Mouse (Mus musculus) stomach, embryonic 16.5 days (tissue): ENCODE data around the gene Cux2. TPM values are rescaled to one million over a fixed set of nuclear protein-coding genes. Genes with fewer than 3 reads are reported as not detected.

ENCODE experiments used
- ATAC-seq: fragments of 200-750 bp; cut with Nextera tagmentation; 2 replicates; pipeline ENCODE4 v1.8.0; 2017; ENCODE audit warnings: moderate number of reproducible peaks, moderate TSS enrichment; ENCODE audit not compliant: insufficient read depth, low FRiP score
- H3K27ac ChIP-seq: fragments of 300-500 bp; sonication (generic); 2 replicates; pipeline ENCODE4 v1.5.1; 2014; ENCODE audit warnings: low read length
- H3K27me3 ChIP-seq: fragments of 300-500 bp; sonication (generic); 2 replicates; pipeline ENCODE4 v1.6.1; 2014; ENCODE audit warnings: low read length, control low read depth, mixed read lengths; ENCODE audit not compliant: control insufficient read depth, insufficient read depth
- H3K36me3 ChIP-seq: fragments of 300-500 bp; sonication (generic); 2 replicates; pipeline ENCODE4 v1.6.1; 2014; ENCODE audit warnings: low read length; ENCODE audit not compliant: control insufficient read depth, insufficient read depth
- H3K4me1 ChIP-seq: fragments of 300-500 bp; sonication (generic); 2 replicates; pipeline ENCODE4 v1.6.1; 2014; ENCODE audit warnings: low read length, control low read depth, mixed read lengths; ENCODE audit not compliant: control insufficient read depth, insufficient read depth
- H3K4me2 ChIP-seq: fragments of 300-500 bp; sonication (generic); 2 replicates; pipeline ENCODE4 v1.6.1; 2014; ENCODE audit warnings: low read depth, low read length, mixed read lengths
- H3K4me3 ChIP-seq: fragments of 300-500 bp; sonication (generic); replicated peaks from 2 replicates; pipeline ENCODE4 v1.5.1; 2014; ENCODE audit warnings: mild to moderate bottlenecking, low read length
- H3K9ac ChIP-seq: fragments of 300-500 bp; sonication (generic); 2 replicates; pipeline ENCODE4 v1.6.1; 2014; ENCODE audit warnings: low read length
- H3K9me3 ChIP-seq: fragments of 300-500 bp; sonication (generic); replicated peaks from 2 replicates; pipeline ENCODE4 v1.6.1; 2016; ENCODE audit warnings: low read length, control low read depth; ENCODE audit not compliant: control insufficient read depth
- WGBS: fragments of 180-500 bp; shearing (Covaris S2); extraction: QIAGEN DNeasy Blood & Tissue Kit; methylation state at CpG from one replicate; pipeline ENCODE4 v1.1.7; 2014; 5-methylcytosine and 5-hydroxymethylcytosine counted together
- polyA plus RNA-seq: library from polyadenylated mRNA; unstranded; fragments of >200 nt; fragmentation: Nextera tagmentation; extraction: Ambion mirVana; gene quantifications from 2 replicates; pipeline ENCODE4 v1.2.1, GENCODE M21; 2015

Gene Cux2
- polyA plus RNA-seq, 1 experiment from 2014 or later: 3.5 TPM

GRCm38 (mm10) chr5:122032471-122033166, 17.3 kb downstream of the Cux2 start:
- 72% methylated on average over 19 of the region's 19 CpGs for WGBS
- H3K27me3 ChIP-seq: no peaks in the 10 kb centered on the region
- H3K9ac ChIP-seq: no peak overlapping the region
- no peak overlapping the region for H3K4me3 ChIP-seq
- no peak overlapping the region for H3K27ac ChIP-seq
- ATAC-seq: no peak
- H3K36me3 ChIP-seq: no peaks in the 10 kb centered on the region
- no peak overlapping the region for H3K4me2 ChIP-seq
- 0 out of 2 replicates have a peak, but pooled peaks cover 7% of the 10 kb centered on the region for H3K4me1 ChIP-seq
- peaks cover 5% of the 10 kb centered on the region; the same call in 1 of the 2 replicates for H3K9me3 ChIP-seq

DNA sequence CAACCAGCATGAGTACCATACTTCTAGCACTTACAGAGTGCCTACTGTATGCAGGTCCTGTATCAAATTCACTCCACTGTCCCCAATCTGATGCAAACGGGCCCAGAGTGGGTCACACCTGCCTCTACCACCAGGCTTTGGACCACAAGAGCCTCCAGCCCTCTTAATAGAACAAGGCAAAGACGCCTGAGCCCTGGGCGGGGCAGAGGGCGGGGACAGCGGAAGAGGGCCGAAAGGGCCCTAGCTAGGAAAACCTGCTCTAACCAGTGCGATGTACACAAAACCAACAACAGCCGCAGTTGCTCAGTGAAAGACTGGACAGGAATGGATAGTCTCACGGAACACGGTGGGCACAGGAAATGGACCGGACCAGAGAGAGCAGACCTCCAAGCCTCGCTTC, 18.8 kb downstream of the Cux2 start:
- 51% methylated on average over 12 of the region's 12 CpGs for WGBS
- Histone ChIP-seq H3K4me1 (0 out of 2 replicates have a peak, but pooled peaks cover 7% of the 10 kb centered on the region), H3K9me3 (peaks cover under 1% of the 10 kb centered on the region; the same call in 1 of the 2 replicates), H3K9ac (no peak overlapping the region), H3K36me3 (no peaks in the 10 kb centered on the region), H3K27ac (no peak overlapping the region), H3K4me3 (no peak overlapping the region), H3K27me3 (no peaks in the 10 kb centered on the region), H3K4me2 (no peak overlapping the region)
- ATAC-seq: no peak

DNA sequence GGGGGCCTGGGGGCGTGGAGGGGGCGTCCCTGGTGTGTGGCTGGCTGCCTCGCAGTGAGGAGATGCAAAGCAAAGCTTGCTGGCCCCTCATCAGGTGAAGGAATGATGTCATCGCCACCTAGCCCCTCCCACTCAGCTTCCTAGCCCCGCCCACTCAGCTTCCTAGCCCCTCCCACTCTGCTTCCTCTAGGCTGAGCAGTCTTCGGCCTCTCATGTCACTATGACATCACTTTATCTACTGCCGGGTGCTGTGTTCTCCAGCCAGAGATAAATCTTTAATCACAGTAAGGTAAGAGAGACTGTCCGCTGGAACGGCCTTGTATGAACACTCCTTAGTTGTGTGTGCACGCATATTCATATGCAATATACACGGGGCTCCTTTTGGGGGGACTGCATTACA, 19.3 kb downstream of the Cux2 start:
- H3K36me3 ChIP-seq: no peaks in the 10 kb centered on the region
- 47% methylated on average over 11 of the region's 11 CpGs for WGBS
- H3K9me3 ChIP-seq: no peaks in the 10 kb centered on the region
- H3K27me3 ChIP-seq: no peaks in the 10 kb centered on the region
- no peak for ATAC-seq
- no peak overlapping the region for H3K27ac ChIP-seq
- H3K4me2 ChIP-seq: no peak overlapping the region
- H3K4me1 ChIP-seq: 0 out of 2 replicates have a peak, but pooled peaks cover 7% of the 10 kb centered on the region
- H3K4me3 ChIP-seq: no peak overlapping the region
- no peak overlapping the region for H3K9ac ChIP-seq

- ATAC-seq: no peak
- Histone ChIP-seq H3K9ac (no peak overlapping the region), H3K27ac (no peak overlapping the region), H3K36me3 (no peaks in the 10 kb centered on the region), H3K27me3 (no peaks in the 10 kb centered on the region), H3K4me3 (no peak overlapping the region), H3K4me2 (no peak overlapping the region), H3K4me1 (0 out of 2 replicates have a peak, but pooled peaks cover 7% of the 10 kb centered on the region), H3K9me3 (0 out of 2 replicates have a peak, but pooled peaks cover 4% of the 10 kb centered on the region)
- WGBS: 64% methylated on average over 9 of the region's 9 CpGs
Measured at GRCm38 (mm10) chr5:122026771-122027170, 23.1 kb downstream of the Cux2 start.

- WGBS: 38% methylated on average over 7 of the region's 7 CpGs
- no peak for ATAC-seq
Measured at GRCm38 (mm10) chr5:122026284-122026683, 23.6 kb downstream of the Cux2 start.

DNA sequence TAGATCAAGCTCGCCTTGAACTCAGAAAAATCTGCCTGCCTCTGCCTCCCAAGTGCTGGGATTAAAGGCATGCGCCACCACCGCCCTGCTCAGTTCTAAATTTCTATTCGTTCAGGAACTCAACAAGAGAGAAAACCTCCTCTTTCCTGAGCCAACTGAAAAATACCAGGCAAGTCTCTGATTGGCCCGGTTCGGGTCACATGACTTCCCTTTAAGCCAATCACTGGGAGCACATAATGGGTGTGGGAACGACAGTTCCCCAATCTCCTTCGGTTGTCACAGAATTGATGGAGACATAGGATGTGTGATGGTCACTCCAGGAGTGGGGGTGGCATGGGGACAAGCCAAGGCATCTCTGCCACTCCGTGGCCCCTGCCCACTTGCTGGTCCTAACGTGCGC, 24.8 kb downstream of the Cux2 start:
- WGBS: 93% methylated on average over 11 of the region's 11 CpGs
- no peak overlapping the region for H3K27ac ChIP-seq
- H3K4me2 ChIP-seq: no peak overlapping the region
- ATAC-seq: no peak
- no peaks in the 10 kb centered on the region for H3K36me3 ChIP-seq
- 0 out of 2 replicates have a peak, but pooled peaks cover 4% of the 10 kb centered on the region for H3K9me3 ChIP-seq
- H3K4me1 ChIP-seq: no peaks in the 10 kb centered on the region
- no peak overlapping the region for H3K9ac ChIP-seq
- no peak overlapping the region for H3K4me3 ChIP-seq
- no peaks in the 10 kb centered on the region for H3K27me3 ChIP-seq

More at GRCm38 (mm10) chr5:122026284-122026683, 23.6 kb downstream of the Cux2 start:
- 0 out of 2 replicates have a peak, but pooled peaks cover 5% of the 10 kb centered on the region for H3K4me1 ChIP-seq
- no peaks in the 10 kb centered on the region for H3K36me3 ChIP-seq
- 0 out of 2 replicates have a peak, but pooled peaks cover 4% of the 10 kb centered on the region for H3K9me3 ChIP-seq
- no peak overlapping the region for H3K4me2 ChIP-seq
- H3K4me3 ChIP-seq: no peak overlapping the region
- H3K27me3 ChIP-seq: no peaks in the 10 kb centered on the region
- H3K9ac ChIP-seq: no peak overlapping the region
- H3K27ac ChIP-seq: no peak overlapping the region

DNA sequence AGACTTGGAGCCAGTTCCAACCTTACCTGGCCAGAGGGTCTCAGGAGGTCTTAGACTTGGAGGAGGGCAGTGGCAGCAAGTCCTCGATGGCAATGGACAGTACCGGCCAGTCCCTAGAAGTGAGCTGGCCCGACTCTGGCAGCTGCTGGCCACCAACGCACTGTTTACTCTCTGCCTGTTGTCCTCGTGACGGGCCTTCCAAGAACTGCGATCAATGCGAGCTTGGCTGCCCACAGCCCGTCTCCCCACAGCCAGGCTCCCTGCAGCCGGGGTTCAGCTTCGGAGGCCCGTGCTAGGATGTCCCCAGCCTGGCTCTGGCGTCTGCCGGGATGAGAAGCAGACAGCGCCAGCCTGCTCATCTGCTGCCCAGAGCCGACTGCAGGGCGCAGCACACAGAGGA, 30.6 kb downstream of the Cux2 start:
- Histone ChIP-seq H3K9ac (no peak overlapping the region), H3K4me3 (no peak overlapping the region), H3K9me3 (0 out of 2 replicates have a peak, but pooled peaks cover 4% of the 10 kb centered on the region), H3K4me1 (0 out of 2 replicates have a peak, but pooled peaks cover 3% of the 10 kb centered on the region), H3K36me3 (no peaks in the 10 kb centered on the region), H3K27ac (no peak overlapping the region), H3K27me3 (no peaks in the 10 kb centered on the region), H3K4me2 (no peak overlapping the region)
- no peak for ATAC-seq
- 55% methylated on average over 17 of the region's 17 CpGs for WGBS

DNA sequence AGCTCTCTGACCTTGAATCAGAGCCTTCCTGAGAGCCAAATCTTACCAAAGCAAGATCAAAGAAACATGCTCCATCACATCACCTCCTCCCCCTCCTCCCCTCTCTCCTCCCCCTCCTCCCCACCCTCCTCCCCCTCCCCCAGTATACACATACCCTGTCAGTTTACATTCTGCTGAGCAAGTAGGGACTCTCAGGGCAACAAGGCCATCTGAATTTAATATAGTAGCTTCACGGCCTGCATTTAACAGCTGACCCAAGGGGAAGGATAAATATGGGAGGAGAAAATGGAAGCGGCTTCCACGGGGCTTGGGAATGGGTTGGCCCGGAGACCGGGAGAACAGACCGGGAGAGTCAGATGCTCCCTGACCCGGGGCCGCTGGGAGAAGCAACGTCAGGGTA, 32.1 kb downstream of the Cux2 start:
- Histone ChIP-seq H3K4me2 (no peak overlapping the region), H3K27ac (no peak overlapping the region), H3K27me3 (no peaks in the 10 kb centered on the region), H3K4me3 (no peak overlapping the region), H3K4me1 (0 out of 2 replicates have a peak, but pooled peaks cover 3% of the 10 kb centered on the region), H3K9ac (no peak overlapping the region), H3K36me3 (no peaks in the 10 kb centered on the region), H3K9me3 (0 out of 2 replicates have a peak, but pooled peaks cover 4% of the 10 kb centered on the region)
- ATAC-seq: no peak
- 32% methylated on average over 9 of the region's 9 CpGs for WGBS

DNA sequence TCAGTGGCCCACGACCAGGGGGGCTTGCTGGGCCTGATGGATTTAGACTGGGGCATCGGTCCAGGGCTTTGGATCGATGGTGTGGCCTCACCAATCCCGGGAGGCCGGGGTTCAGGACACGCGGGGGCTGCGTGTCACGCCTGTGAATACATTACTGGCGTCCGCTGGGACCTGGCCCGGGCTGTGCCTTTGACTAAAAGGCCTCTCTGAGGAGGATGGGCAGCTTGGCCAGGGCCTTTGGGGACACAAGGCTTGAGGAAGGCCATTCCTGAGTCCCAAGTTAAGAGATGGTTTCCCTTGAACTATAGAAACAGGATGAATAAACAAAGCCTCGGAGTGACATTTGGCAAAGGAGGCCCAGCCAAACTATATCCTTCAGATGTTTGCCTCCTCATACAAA, 32.6 kb downstream of the Cux2 start:
- H3K4me1 ChIP-seq: 0 out of 2 replicates have a peak, but pooled peaks cover 3% of the 10 kb centered on the region
- H3K27ac ChIP-seq: no peak overlapping the region
- no peak for ATAC-seq
- WGBS: 43% methylated on average over 13 of the region's 13 CpGs
- H3K4me3 ChIP-seq: no peak overlapping the region
- H3K9ac ChIP-seq: no peak overlapping the region
- H3K36me3 ChIP-seq: no peaks in the 10 kb centered on the region
- H3K4me2 ChIP-seq: no peak overlapping the region
- H3K27me3 ChIP-seq: no peaks in the 10 kb centered on the region
- H3K9me3 ChIP-seq: 0 out of 2 replicates have a peak, but pooled peaks cover 3% of the 10 kb centered on the region
